Mouse (Mus musculus) adrenal gland, postnatal 14 days (tissue): ENCODE measurements at regions not wholly inside any gene's neighbourhood (a gene's known extent, or its start where the extent isn't known, plus 50 kb on each side); places are given as distances from the start of the nearest gene placed in this dataset.

Experiments
- DNase-seq: peaks from one replicate; pipeline ENCODE4 v3.0.0; 2021; ENCODE audit warnings: mixed read lengths

- no peak for DNase-seq
Measured at GRCm38 (mm10) chr9:100404426-100404825, 82.2 kb downstream of the Il20rb start.

GRCm38 (mm10) chr9:100400366-100400765 is 86.2 kb downstream of the Il20rb start:
- DNase-seq = peak; percentile 71

- no peak for DNase-seq
Measured at GRCm38 (mm10) chr9:100396340-100396910, 90.2 kb downstream of the Il20rb start.

GRCm38 (mm10) chr9:100395711-100396110 is 90.9 kb downstream of the Il20rb start:
- DNase-seq = peak; percentile 81

- DNase-seq = no peak
Measured at GRCm38 (mm10) chr9:100394632-100395031, 92.0 kb downstream of the Il20rb start.

- no peak for DNase-seq
Measured at GRCm38 (mm10) chr9:100394166-100394565, 92.4 kb downstream of the Il20rb start.

- DNase-seq = no peak
Measured at GRCm38 (mm10) chr9:100392262-100392661, 94.3 kb downstream of the Il20rb start.

GRCm38 (mm10) chr9:100391566-100392213 is 94.9 kb downstream of the Il20rb start:
- DNase-seq = no peak

- no peak for DNase-seq
Measured at GRCm38 (mm10) chr9:100388393-100388792, 98.2 kb downstream of the Il20rb start.

GRCm38 (mm10) chr9:100387171-100387685 is 99.4 kb downstream of the Il20rb start:
- no peak for DNase-seq

GRCm38 (mm10) chr9:100382492-100382891 is 104.1 kb downstream of the Il20rb start:
- DNase-seq = peak; percentile 86

- DNase-seq = no peak
Measured at GRCm38 (mm10) chr9:100369921-100370320, 116.7 kb downstream of the Il20rb start.

- no peak for DNase-seq
Measured at GRCm38 (mm10) chr9:100366816-100367215, 119.8 kb downstream of the Il20rb start.

GRCm38 (mm10) chr9:100359934-100360716 is 126.5 kb downstream of the Il20rb start:
- peak; percentile 40 for DNase-seq

- no peak for DNase-seq
Measured at GRCm38 (mm10) chr9:100357553-100357952, 129.0 kb downstream of the Il20rb start.

GRCm38 (mm10) chr9:100340796-100341195 is 145.8 kb downstream of the Il20rb start:
- no peak for DNase-seq

- no peak for DNase-seq
Measured at GRCm38 (mm10) chr9:100307765-100308164, 178.8 kb downstream of the Il20rb start.

- no peak for DNase-seq
Measured at GRCm38 (mm10) chr9:100307364-100307763, 179.2 kb downstream of the Il20rb start.

- no peak for DNase-seq
Measured at GRCm38 (mm10) chr9:100303762-100304161, 182.8 kb downstream of the Il20rb start.

GRCm38 (mm10) chr9:100301613-100302012 is 185.0 kb downstream of the Il20rb start:
- DNase-seq = peak; percentile 19

GRCm38 (mm10) chr9:100277361-100277760 is 209.2 kb downstream of the Il20rb start:
- no peak for DNase-seq

GRCm38 (mm10) chr9:100266528-100267387 is 219.8 kb downstream of the Il20rb start:
- DNase-seq = no peak
